Mouse (Mus musculus) intestine, embryonic 16.5 days (tissue): ENCODE measurements around the gene Fhad1. TPM values are rescaled to one million over a fixed set of nuclear protein-coding genes. Genes with fewer than 3 reads are reported as not detected.

Experiments used
- ATAC-seq: fragments of 200-750 bp; cut with Nextera tagmentation; 2 replicates; pipeline ENCODE4 v1.8.0; 2017; ENCODE audit warnings: moderate TSS enrichment, moderate library complexity
- H3K27ac ChIP-seq: fragments of 300-500 bp; sonication (generic); 2 replicates; pipeline ENCODE4 v1.5.1; 2014; ENCODE audit warnings: mild to moderate bottlenecking, low read length
- H3K27me3 ChIP-seq: fragments of 300-500 bp; sonication (generic); replicated peaks from 2 replicates; pipeline ENCODE4 v1.6.1; 2014; ENCODE audit warnings: low read length, control low read depth, mixed read lengths; ENCODE audit not compliant: control insufficient read depth, insufficient read depth
- H3K36me3 ChIP-seq: fragments of 300-500 bp; sonication (generic); 2 replicates; pipeline ENCODE4 v1.6.1; 2014; ENCODE audit warnings: low read length, control low read depth; ENCODE audit not compliant: control insufficient read depth, insufficient read depth
- H3K4me1 ChIP-seq: fragments of 300-500 bp; sonication (generic); 2 replicates; pipeline ENCODE4 v1.6.1; 2014; ENCODE audit warnings: low read length, control low read depth, mixed read lengths; ENCODE audit not compliant: control insufficient read depth, insufficient read depth
- H3K4me2 ChIP-seq: fragments of 300-500 bp; sonication (generic); 2 replicates; pipeline ENCODE4 v1.6.1; 2014; ENCODE audit warnings: low read depth, low read length, control low read depth
- H3K4me3 ChIP-seq: fragments of 300-500 bp; sonication (generic); 2 replicates; pipeline ENCODE4 v1.5.1; 2014; ENCODE audit warnings: mild to moderate bottlenecking, low read length
- H3K9ac ChIP-seq: fragments of 300-500 bp; sonication (generic); 2 replicates; pipeline ENCODE4 v1.6.1; 2014; ENCODE audit warnings: low read depth, low read length
- H3K9me3 ChIP-seq: fragments of 300-500 bp; sonication (generic); 2 replicates; pipeline ENCODE4 v1.6.1; 2016; ENCODE audit warnings: low read length, control low read depth; ENCODE audit not compliant: control insufficient read depth
- WGBS: fragments of 180-500 bp; shearing (Covaris S2); extraction: QIAGEN DNeasy Blood & Tissue Kit; methylation state at CpG from one replicate; pipeline ENCODE4 v1.1.7; 2014; 5-methylcytosine and 5-hydroxymethylcytosine counted together
- polyA plus RNA-seq: library from polyadenylated mRNA; unstranded; fragments of >200 nt; fragmentation: Nextera tagmentation; extraction: Ambion mirVana; gene quantifications from 2 replicates; pipeline ENCODE4 v1.2.1, GENCODE M21; 2015

Fhad1 gene
- polyA plus RNA-seq, 1 experiment from 2014 or later: 2.3 TPM

DNA sequence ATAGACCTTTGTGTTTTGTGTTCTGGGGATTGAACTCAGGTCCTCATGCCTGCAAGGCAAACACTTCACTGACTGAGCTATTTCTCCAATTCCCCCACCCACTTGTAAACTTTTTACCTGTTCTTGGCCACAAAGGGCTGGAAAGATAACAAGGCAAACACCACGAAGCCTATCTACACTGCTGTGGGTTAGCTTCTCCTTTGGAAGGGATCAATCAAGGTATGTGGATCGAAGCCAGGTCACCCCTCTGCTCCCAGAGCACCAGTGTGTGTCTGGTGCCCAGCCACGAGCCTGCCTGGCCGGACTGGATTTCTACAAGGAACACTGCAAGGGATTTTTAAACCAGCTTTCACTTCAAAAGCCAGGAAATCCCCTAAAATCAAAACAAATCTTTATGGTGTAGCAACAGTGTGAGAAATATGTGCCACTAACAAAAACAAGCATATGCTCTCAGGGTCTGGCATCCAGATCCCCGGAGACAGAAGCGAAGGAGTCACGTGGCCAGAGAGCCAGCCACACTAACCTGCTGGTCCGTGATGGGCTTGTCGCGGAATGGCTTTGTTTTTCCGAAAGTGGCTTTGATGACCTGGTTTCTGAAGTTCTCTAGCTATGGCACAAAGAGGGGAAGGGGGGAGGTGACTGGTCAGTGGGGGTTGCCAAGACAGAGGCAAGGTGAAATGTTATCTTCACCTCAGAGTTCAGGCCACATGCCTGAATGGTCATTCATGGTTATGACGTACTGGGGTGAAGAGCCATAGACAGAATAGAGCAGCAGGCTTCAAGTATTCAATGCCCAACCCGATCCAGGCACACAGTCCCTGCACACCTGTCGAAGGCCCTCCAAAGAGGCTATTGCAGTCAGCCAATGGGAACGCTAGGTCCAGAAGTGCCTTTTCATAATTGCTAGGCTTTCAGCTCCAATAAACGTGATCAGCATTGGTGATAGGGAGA lies 59.8 kb downstream of the Fhad1 start:
- Histone ChIP-seq H3K4me3 (no peak overlapping the region), H3K9ac (no peak overlapping the region)
- no peak for ATAC-seq

DNA sequence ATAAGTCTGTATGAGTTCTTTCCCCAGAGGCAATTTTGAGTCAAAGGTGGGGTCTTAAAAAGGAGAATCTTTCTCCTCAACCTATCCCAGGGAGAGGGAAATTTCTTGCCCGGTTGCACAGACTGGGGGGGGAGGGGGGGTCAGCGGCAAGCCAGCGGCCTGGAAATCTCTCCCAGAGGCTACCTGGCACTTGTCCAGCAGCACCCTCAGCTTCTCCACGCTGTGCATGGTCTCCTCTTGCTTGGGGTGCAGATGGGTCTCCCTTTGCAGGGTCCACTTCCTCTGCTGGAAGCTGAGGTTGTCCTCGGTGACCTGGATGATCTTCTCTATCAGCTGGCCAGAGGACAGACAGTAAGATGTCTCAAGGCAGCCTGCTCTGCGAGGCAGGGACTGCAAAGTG lies 61.0 kb downstream of the Fhad1 start:
- Histone ChIP-seq H3K27ac (no peak overlapping the region), H3K4me2 (no peak overlapping the region), H3K4me1 (peaks cover 33% of the 10 kb centered on the region), H3K27me3 (no peaks in the 10 kb centered on the region), H3K9ac (no peak overlapping the region), H3K4me3 (no peak overlapping the region), H3K9me3 (no peaks in the 10 kb centered on the region), H3K36me3 (no peaks in the 10 kb centered on the region)
- 64% methylated on average over 6 of the region's 6 CpGs for WGBS
- ATAC-seq: no peak

More for the DNA sequence above, 59.8 kb downstream of the Fhad1 start:
- Histone ChIP-seq H3K27ac (no peak overlapping the region), H3K4me2 (no peak overlapping the region), H3K36me3 (no peaks in the 10 kb centered on the region), H3K9me3 (no peaks in the 10 kb centered on the region), H3K27me3 (no peaks in the 10 kb centered on the region), H3K4me1 (peaks cover 27% of the 10 kb centered on the region)
- WGBS: 54% methylated on average over 16 of the region's 16 CpGs

DNA sequence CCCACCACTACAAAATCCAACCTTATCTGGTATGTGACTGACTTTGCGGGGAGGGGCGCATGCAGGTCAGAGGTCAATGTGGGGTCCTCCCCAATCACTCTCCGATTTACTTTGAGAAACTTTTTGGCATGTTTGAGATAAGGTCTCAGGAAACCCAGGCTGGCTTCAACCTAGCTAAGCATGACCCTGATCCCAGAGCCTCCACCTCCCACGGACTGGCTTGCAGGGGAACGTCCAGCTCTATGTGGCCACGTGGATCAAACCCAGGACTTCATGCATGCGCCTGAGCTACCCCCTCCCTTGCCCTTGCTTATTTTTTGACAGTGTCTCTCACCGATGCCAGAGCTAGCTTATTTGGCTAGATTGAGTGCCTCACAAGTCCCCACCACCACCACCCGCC lies 61.6 kb downstream of the Fhad1 start:
- Histone ChIP-seq H3K27ac (no peak overlapping the region), H3K36me3 (no peaks in the 10 kb centered on the region), H3K4me3 (no peak overlapping the region), H3K27me3 (no peaks in the 10 kb centered on the region), H3K4me2 (no peak overlapping the region), H3K9ac (no peak overlapping the region), H3K9me3 (no peaks in the 10 kb centered on the region), H3K4me1 (peaks cover 27% of the 10 kb centered on the region)
- no peak for ATAC-seq
- WGBS: 69% methylated on average over 9 of the region's 9 CpGs

DNA sequence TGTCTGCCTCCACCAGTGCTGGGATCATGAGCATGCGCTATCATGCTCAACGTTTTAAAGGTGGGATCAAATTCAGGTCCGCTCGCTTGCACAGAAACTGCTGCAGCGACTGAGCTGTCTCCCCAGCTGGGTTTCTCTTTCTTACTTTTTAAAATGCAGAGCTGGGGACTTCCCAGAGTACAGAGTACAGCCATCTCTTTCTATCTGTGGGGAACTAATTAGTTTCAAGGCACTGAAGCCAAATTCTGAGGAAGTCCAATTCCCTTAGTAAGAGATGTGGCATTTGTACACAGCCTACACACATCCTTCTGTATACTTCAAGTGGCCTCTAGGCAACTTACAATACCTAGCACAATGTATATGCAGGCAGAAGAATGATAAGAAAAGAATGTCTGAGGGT lies 62.1 kb downstream of the Fhad1 start:
- no peak for ATAC-seq
- no peak overlapping the region for H3K4me3 ChIP-seq
- H3K9ac ChIP-seq: no peak overlapping the region
- H3K36me3 ChIP-seq: no peaks in the 10 kb centered on the region
- no peak overlapping the region for H3K27ac ChIP-seq
- H3K9me3 ChIP-seq: no peaks in the 10 kb centered on the region
- 63% methylated on average over 5 of the region's 5 CpGs for WGBS
- no peaks in the 10 kb centered on the region for H3K27me3 ChIP-seq
- H3K4me2 ChIP-seq: no peak overlapping the region
- peaks cover 24% of the 10 kb centered on the region for H3K4me1 ChIP-seq

DNA sequence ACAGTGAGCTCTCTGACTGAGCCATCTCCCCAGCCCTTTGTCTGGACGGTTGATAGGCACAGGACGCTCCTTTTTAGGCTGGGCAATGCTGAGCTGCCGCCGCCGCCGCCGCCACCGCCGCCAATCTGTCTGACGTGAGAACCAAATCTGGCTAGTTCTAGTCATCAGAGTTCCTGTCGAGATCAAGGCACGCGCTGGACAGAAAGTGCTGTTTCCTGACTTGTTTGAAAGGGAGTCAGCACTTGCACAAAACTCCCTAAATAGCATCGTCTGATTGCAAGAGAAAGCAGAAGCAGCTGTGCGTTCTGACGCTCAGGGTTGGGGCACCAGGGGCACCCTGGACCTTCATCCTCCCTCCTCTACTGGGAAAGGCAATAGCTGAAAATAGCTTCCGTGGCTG lies 62.8 kb downstream of the Fhad1 start:
- Histone ChIP-seq H3K27ac (no peak overlapping the region), H3K4me2 (no peak overlapping the region), H3K9ac (no peak overlapping the region), H3K9me3 (no peaks in the 10 kb centered on the region), H3K4me1 (peaks cover 17% of the 10 kb centered on the region), H3K4me3 (no peak overlapping the region), H3K27me3 (no peaks in the 10 kb centered on the region), H3K36me3 (no peaks in the 10 kb centered on the region)
- 64% methylated on average over 17 of the region's 17 CpGs for WGBS
- no peak for ATAC-seq

DNA sequence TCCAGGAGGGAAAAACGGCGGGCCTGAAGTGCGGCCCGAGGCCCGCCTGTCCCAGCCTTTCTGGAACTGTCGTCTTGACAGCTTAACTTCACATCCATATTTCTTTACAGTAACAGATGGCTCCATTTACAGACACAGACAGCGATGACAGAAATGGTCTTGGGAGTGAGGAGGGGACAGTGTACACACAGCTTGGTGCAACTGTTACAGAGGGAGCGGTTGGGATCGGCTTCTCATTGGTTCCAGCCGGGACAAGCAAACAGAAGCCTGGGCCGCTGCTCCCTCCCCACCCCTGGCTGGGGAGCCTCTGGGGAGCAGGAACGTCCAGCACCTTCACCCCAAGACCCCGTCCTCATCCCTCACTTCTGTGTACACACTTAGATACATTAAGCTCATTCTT lies 65.4 kb downstream of the Fhad1 start:
- H3K27ac ChIP-seq: no peak overlapping the region
- H3K4me1 ChIP-seq: peaks cover 8% of the 10 kb centered on the region; the same call in 1 of the 2 replicates
- no peaks in the 10 kb centered on the region for H3K36me3 ChIP-seq
- no peaks in the 10 kb centered on the region for H3K27me3 ChIP-seq
- no peak overlapping the region for H3K4me2 ChIP-seq
- ATAC-seq: peak; percentile 39; the same call in 1 of the 2 replicates
- no peak overlapping the region for H3K4me3 ChIP-seq
- 44% methylated on average over 13 of the region's 13 CpGs for WGBS
- H3K9me3 ChIP-seq: no peaks in the 10 kb centered on the region
- no peak overlapping the region; the same call in 1 of the 2 replicates for H3K9ac ChIP-seq

DNA sequence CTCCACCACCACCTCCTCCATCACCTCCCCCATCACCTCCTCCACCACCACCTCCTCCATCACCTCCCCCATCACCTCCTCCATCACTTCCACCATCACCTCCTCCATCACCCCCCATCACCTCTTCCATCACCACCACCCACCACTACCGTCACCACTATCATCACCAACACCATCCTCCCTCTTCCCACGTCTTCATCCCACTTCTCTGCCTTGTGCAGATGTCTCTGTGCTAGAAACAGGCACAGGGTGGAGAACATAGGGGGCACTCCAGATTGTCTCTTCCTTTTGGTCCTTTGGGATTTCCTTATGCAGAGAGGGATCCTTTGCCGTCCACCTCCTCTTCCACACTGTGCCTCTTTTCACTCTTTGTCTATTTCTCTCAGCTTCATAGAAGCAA lies 66.1 kb downstream of the Fhad1 start:
- H3K27me3 ChIP-seq: no peaks in the 10 kb centered on the region
- H3K4me2 ChIP-seq: no peak overlapping the region
- H3K9me3 ChIP-seq: no peaks in the 10 kb centered on the region
- H3K36me3 ChIP-seq: no peaks in the 10 kb centered on the region
- no peak overlapping the region for H3K4me3 ChIP-seq
- H3K27ac ChIP-seq: no peak overlapping the region
- H3K4me1 ChIP-seq: peaks cover 8% of the 10 kb centered on the region; the same call in 1 of the 2 replicates
- 91% methylated on average over 3 of the region's 3 CpGs for WGBS
- no peak for ATAC-seq
- no peak overlapping the region for H3K9ac ChIP-seq

DNA sequence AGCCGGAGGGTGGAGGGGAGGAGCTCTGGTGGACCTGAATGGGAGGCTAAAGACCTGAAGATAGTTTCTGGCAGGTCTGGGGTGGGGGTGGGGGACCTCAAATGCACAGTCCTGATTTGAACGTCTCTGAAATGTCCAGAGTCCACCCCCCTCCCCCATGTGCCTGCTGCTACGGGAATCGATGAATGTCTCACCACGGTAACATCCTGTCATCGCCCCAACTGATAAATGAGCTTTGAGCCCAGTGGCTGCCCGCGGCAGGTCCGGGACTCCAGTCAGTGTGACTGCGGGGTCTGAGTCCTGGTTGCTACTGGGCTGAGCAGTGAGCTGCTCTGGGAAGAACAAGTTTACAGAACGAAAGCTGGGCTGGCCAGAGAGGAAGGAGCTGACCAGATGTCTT lies 72.5 kb downstream of the Fhad1 start:
- Histone ChIP-seq H3K27ac (no peak overlapping the region), H3K9me3 (no peaks in the 10 kb centered on the region), H3K9ac (no peak overlapping the region), H3K4me1 (0 out of 2 replicates have a peak, but pooled peaks cover 5% of the 10 kb centered on the region), H3K4me2 (no peak overlapping the region; the same call in 1 of the 2 replicates), H3K4me3 (no peak overlapping the region), H3K36me3 (no peaks in the 10 kb centered on the region), H3K27me3 (no peaks in the 10 kb centered on the region)
- peak; percentile 41 for ATAC-seq
- WGBS: 21% methylated on average over 11 of the region's 11 CpGs

DNA sequence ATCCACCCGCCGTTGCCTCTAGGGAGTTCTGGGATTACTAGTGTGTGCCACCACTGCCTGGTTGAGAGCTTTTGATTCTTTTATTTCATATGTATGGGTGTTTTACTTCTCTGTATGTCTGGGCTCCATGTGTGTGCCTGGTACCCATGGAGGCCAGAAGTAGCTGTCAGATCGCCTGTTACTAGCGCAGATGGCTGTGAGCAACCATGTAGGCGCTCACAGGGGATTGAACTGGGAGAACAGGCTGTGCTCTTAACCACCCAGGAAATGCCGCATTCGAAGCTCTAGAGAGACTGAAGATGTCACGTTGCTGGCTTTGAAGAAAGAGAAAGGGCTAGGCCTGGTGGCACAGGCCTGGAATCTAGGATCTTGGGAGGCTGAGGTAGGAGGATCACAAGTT lies 73.6 kb downstream of the Fhad1 start:
- WGBS: 87% methylated on average over 8 of the region's 8 CpGs
- H3K9me3 ChIP-seq: no peaks in the 10 kb centered on the region
- H3K36me3 ChIP-seq: no peaks in the 10 kb centered on the region
- no peak overlapping the region for H3K9ac ChIP-seq
- no peak overlapping the region for H3K4me2 ChIP-seq
- 0 out of 2 replicates have a peak, but pooled peaks cover 5% of the 10 kb centered on the region for H3K4me1 ChIP-seq
- H3K27ac ChIP-seq: no peak overlapping the region
- no peak overlapping the region for H3K4me3 ChIP-seq
- ATAC-seq: no peak
- H3K27me3 ChIP-seq: no peaks in the 10 kb centered on the region
